Mouse (Mus musculus): Measurements from ENCODE around the gene Sema5a. TPM values are rescaled to one million over a fixed set of nuclear protein-coding genes. Genes with fewer than 3 reads are reported as not detected.
A peak's percentile ranks its signal among the peaks of the same experiment; 100 is the strongest.
"Not testable (repeated sequence)": the region's sequence is repeated elsewhere in the genome, so short reads cannot be mapped to it uniquely, and the experiment has no call there.

Gene Sema5a
- polyA plus RNA-seq, 1 experiment from 2014 or later: 7.4 TPM

GRCm38 (mm10) chr15:32226888-32227395 is 17.7 kb upstream of the Sema5a start:
- Histone ChIP-seq H3K4me3 (ENCODE audit: low read length) (no peak overlapping the region), H3K27ac (ENCODE audit: low read length) (no peak overlapping the region), H3K27me3 (ENCODE audit: control insufficient read depth, insufficient read depth, low read length) (no peaks in the 10 kb centered on the region), H3K4me1 (ENCODE audit: control insufficient read depth, insufficient read depth, low read length) (no peaks in the 10 kb centered on the region), H3K9ac (ENCODE audit: low read length) (no peak overlapping the region), H3K36me3 (ENCODE audit: control insufficient read depth, insufficient read depth) (no peaks in the 10 kb centered on the region), H3K9me3 (replicated peaks; ENCODE audit: control insufficient read depth, low read length) (no peaks in the 10 kb centered on the region), H3K4me2 (ENCODE audit: low read depth, low read length) (no peak overlapping the region)
- ATAC-seq (replicated peaks; ENCODE audit: extremely low read depth, insufficient read depth, low FRiP score): no peak
- 52% methylated on average over 7 of the region's 7 CpGs for WGBS

- Histone ChIP-seq H3K4me3 (ENCODE audit: low read length) (no peak overlapping the region), H3K36me3 (ENCODE audit: control insufficient read depth, insufficient read depth) (no peaks in the 10 kb centered on the region), H3K27me3 (ENCODE audit: control insufficient read depth, insufficient read depth, low read length) (no peaks in the 10 kb centered on the region), H3K9me3 (replicated peaks; ENCODE audit: control insufficient read depth, low read length) (no peaks in the 10 kb centered on the region), H3K4me2 (ENCODE audit: low read depth, low read length) (no peak overlapping the region), H3K9ac (ENCODE audit: low read length) (no peak overlapping the region), H3K4me1 (ENCODE audit: control insufficient read depth, insufficient read depth, low read length) (peaks cover 7% of the 10 kb centered on the region; the same call in 1 of the 2 replicates), H3K27ac (ENCODE audit: low read length) (no peak overlapping the region)
- 79% methylated on average over 2 of the region's 2 CpGs for WGBS
- no peak for ATAC-seq (replicated peaks; ENCODE audit: extremely low read depth, insufficient read depth, low FRiP score)
These were observed 14.5 kb upstream of the Sema5a start for GRCm38 (mm10) chr15:32230066-32230465.

GRCm38 (mm10) chr15:32232189-32232588 is 12.4 kb upstream of the Sema5a start:
- H3K27me3 ChIP-seq (ENCODE audit: control insufficient read depth, insufficient read depth, low read length): no peaks in the 10 kb centered on the region
- H3K4me1 ChIP-seq (ENCODE audit: control insufficient read depth, insufficient read depth, low read length): peaks cover 7% of the 10 kb centered on the region; the same call in 1 of the 2 replicates
- no peak for ATAC-seq (replicated peaks; ENCODE audit: extremely low read depth, insufficient read depth, low FRiP score)
- no peak overlapping the region for H3K4me2 ChIP-seq (ENCODE audit: low read depth, low read length)
- no peaks in the 10 kb centered on the region for H3K9me3 ChIP-seq (replicated peaks; ENCODE audit: control insufficient read depth, low read length)
- no peak overlapping the region for H3K4me3 ChIP-seq (ENCODE audit: low read length)
- 75% methylated on average over 3 of the region's 3 CpGs for WGBS
- H3K27ac ChIP-seq (ENCODE audit: low read length): no peak overlapping the region
- H3K36me3 ChIP-seq (ENCODE audit: control insufficient read depth, insufficient read depth): no peaks in the 10 kb centered on the region
- H3K9ac ChIP-seq (ENCODE audit: low read length): no peak overlapping the region

GRCm38 (mm10) chr15:32232666-32233141 is 11.9 kb upstream of the Sema5a start:
- H3K4me3 ChIP-seq (ENCODE audit: low read length); H3K4me1 ChIP-seq (ENCODE audit: control insufficient read depth, insufficient read depth, low read length); H3K9ac ChIP-seq (ENCODE audit: low read length); H3K27ac ChIP-seq (ENCODE audit: low read length); H3K27me3 ChIP-seq (ENCODE audit: control insufficient read depth, insufficient read depth, low read length); H3K36me3 ChIP-seq (ENCODE audit: control insufficient read depth, insufficient read depth); H3K9me3 ChIP-seq (replicated peaks; ENCODE audit: control insufficient read depth, low read length): not testable (repeated sequence)
- ATAC-seq (replicated peaks; ENCODE audit: extremely low read depth, insufficient read depth, low FRiP score): peak; percentile 83
- peak overlapping the region; percentile 34; the same call in 1 of the 2 replicates for H3K4me2 ChIP-seq (ENCODE audit: low read depth, low read length)
- WGBS: 10% methylated on average over 8 of the region's 8 CpGs

GRCm38 (mm10) chr15:32233451-32233850 is 11.2 kb upstream of the Sema5a start:
- H3K27me3 ChIP-seq (ENCODE audit: control insufficient read depth, insufficient read depth, low read length): no peaks in the 10 kb centered on the region
- no peak overlapping the region for H3K9ac ChIP-seq (ENCODE audit: low read length)
- H3K4me2 ChIP-seq (ENCODE audit: low read depth, low read length): no peak overlapping the region
- WGBS: 100% methylated on average over 1 of the region's 1 CpGs
- no peak overlapping the region for H3K4me3 ChIP-seq (ENCODE audit: low read length)
- no peak overlapping the region for H3K27ac ChIP-seq (ENCODE audit: low read length)
- peaks cover 7% of the 10 kb centered on the region; the same call in 1 of the 2 replicates for H3K4me1 ChIP-seq (ENCODE audit: control insufficient read depth, insufficient read depth, low read length)
- ATAC-seq (replicated peaks; ENCODE audit: extremely low read depth, insufficient read depth, low FRiP score): no peak; the same call in 1 of the 2 replicates
- H3K36me3 ChIP-seq (ENCODE audit: control insufficient read depth, insufficient read depth): no peaks in the 10 kb centered on the region
- no peaks in the 10 kb centered on the region for H3K9me3 ChIP-seq (replicated peaks; ENCODE audit: control insufficient read depth, low read length)

GRCm38 (mm10) chr15:32239099-32239498 is 5.5 kb upstream of the Sema5a start:
- H3K36me3 ChIP-seq (ENCODE audit: control insufficient read depth, insufficient read depth): no peaks in the 10 kb centered on the region
- no peak for ATAC-seq (replicated peaks; ENCODE audit: extremely low read depth, insufficient read depth, low FRiP score)
- H3K9ac ChIP-seq (ENCODE audit: low read length): no peak overlapping the region
- H3K27ac ChIP-seq (ENCODE audit: low read length): no peak overlapping the region
- H3K9me3 ChIP-seq (replicated peaks; ENCODE audit: control insufficient read depth, low read length): no peaks in the 10 kb centered on the region
- WGBS: 87% methylated on average over 2 of the region's 2 CpGs
- H3K4me1 ChIP-seq (ENCODE audit: control insufficient read depth, insufficient read depth, low read length): 0 out of 2 replicates have a peak, but pooled peaks cover 4% of the 10 kb centered on the region
- H3K27me3 ChIP-seq (ENCODE audit: control insufficient read depth, insufficient read depth, low read length): no peaks in the 10 kb centered on the region
- H3K4me3 ChIP-seq (ENCODE audit: low read length): no peak overlapping the region
- H3K4me2 ChIP-seq (ENCODE audit: low read depth, low read length): no peak overlapping the region

GRCm38 (mm10) chr15:32240159-32240558 is 4.5 kb upstream of the Sema5a start:
- Histone ChIP-seq H3K4me2 (ENCODE audit: low read depth, low read length) (no peak overlapping the region), H3K9me3 (replicated peaks; ENCODE audit: control insufficient read depth, low read length) (no peaks in the 10 kb centered on the region), H3K36me3 (ENCODE audit: control insufficient read depth, insufficient read depth) (no peaks in the 10 kb centered on the region), H3K27ac (ENCODE audit: low read length) (no peak overlapping the region), H3K4me1 (ENCODE audit: control insufficient read depth, insufficient read depth, low read length) (0 out of 2 replicates have a peak, but pooled peaks cover 4% of the 10 kb centered on the region), H3K9ac (ENCODE audit: low read length) (no peak overlapping the region), H3K4me3 (ENCODE audit: low read length) (no peak overlapping the region), H3K27me3 (ENCODE audit: control insufficient read depth, insufficient read depth, low read length) (no peaks in the 10 kb centered on the region)
- 77% methylated on average over 3 of the region's 3 CpGs for WGBS
- ATAC-seq (replicated peaks; ENCODE audit: extremely low read depth, insufficient read depth, low FRiP score): no peak

- Histone ChIP-seq H3K9ac (ENCODE audit: low read length) (no peak overlapping the region), H3K27ac (ENCODE audit: low read length) (no peak overlapping the region), H3K4me1 (ENCODE audit: control insufficient read depth, insufficient read depth, low read length) (0 out of 2 replicates have a peak, but pooled peaks cover 4% of the 10 kb centered on the region), H3K27me3 (ENCODE audit: control insufficient read depth, insufficient read depth, low read length) (no peaks in the 10 kb centered on the region), H3K4me2 (ENCODE audit: low read depth, low read length) (no peak overlapping the region), H3K36me3 (ENCODE audit: control insufficient read depth, insufficient read depth) (no peaks in the 10 kb centered on the region), H3K9me3 (replicated peaks; ENCODE audit: control insufficient read depth, low read length) (no peaks in the 10 kb centered on the region), H3K4me3 (ENCODE audit: low read length) (no peak overlapping the region)
- WGBS: 88% methylated on average over 6 of the region's 6 CpGs
- ATAC-seq (replicated peaks; ENCODE audit: extremely low read depth, insufficient read depth, low FRiP score): no peak
These were observed 2.9 kb upstream of the Sema5a start for GRCm38 (mm10) chr15:32241666-32242065.

GRCm38 (mm10) chr15:32243096-32243785 is 1.4 kb upstream of the Sema5a start:
- peak overlapping the region; percentile 94 for H3K4me2 ChIP-seq (ENCODE audit: low read depth, low read length)
- no peak for ATAC-seq (replicated peaks; ENCODE audit: extremely low read depth, insufficient read depth, low FRiP score)
- peak overlapping the region; percentile 77 for H3K9ac ChIP-seq (ENCODE audit: low read length)
- peak overlapping the region; percentile 83 for H3K27ac ChIP-seq (ENCODE audit: low read length)
- H3K9me3 ChIP-seq (replicated peaks; ENCODE audit: control insufficient read depth, low read length): no peaks in the 10 kb centered on the region
- H3K4me3 ChIP-seq (ENCODE audit: low read length): peak overlapping the region; percentile 69
- H3K27me3 ChIP-seq (ENCODE audit: control insufficient read depth, insufficient read depth, low read length): no peaks in the 10 kb centered on the region
- peaks cover 13% of the 10 kb centered on the region for H3K4me1 ChIP-seq (ENCODE audit: control insufficient read depth, insufficient read depth, low read length)
- H3K36me3 ChIP-seq (ENCODE audit: control insufficient read depth, insufficient read depth): no peaks in the 10 kb centered on the region
- 47% methylated on average over 12 of the region's 12 CpGs for WGBS

Measured in heart, embryonic 16.5 days (tissue).